Mouse (Mus musculus) spleen, adult 2 months (tissue): Measurements from ENCODE around the gene Rere.

Experiments used
- CTCF ChIP-seq: fragments of 200-500 bp; IDR thresholded peaks from 2 replicates; pipeline ENCODE4 v1.5.1; 2011; ENCODE audit warnings: mild to moderate bottlenecking, inconsistent platforms; ENCODE audit not compliant: insufficient read depth, insufficient read length, insufficient replicate concordance; ENCODE audit errors: extremely low read depth
- POLR2A ChIP-seq: fragments of 200-500 bp; IDR thresholded peaks from 2 replicates; pipeline ENCODE4 v1.6.1; 2011; ENCODE audit warnings: low read depth, low read length, inconsistent platforms

GRCm38 (mm10) chr4:150249731-150250270, 31.6 kb upstream of the Rere start:
- TF ChIP-seq CTCF: no peak
- TF ChIP-seq POLR2A: no peak
